Mouse (Mus musculus): ENCODE measurements at regions not wholly inside any gene's neighbourhood (a gene's known extent, or its start where the extent isn't known, plus 50 kb on each side); places are given as distances from the start of the nearest gene placed in this dataset.

DNA sequence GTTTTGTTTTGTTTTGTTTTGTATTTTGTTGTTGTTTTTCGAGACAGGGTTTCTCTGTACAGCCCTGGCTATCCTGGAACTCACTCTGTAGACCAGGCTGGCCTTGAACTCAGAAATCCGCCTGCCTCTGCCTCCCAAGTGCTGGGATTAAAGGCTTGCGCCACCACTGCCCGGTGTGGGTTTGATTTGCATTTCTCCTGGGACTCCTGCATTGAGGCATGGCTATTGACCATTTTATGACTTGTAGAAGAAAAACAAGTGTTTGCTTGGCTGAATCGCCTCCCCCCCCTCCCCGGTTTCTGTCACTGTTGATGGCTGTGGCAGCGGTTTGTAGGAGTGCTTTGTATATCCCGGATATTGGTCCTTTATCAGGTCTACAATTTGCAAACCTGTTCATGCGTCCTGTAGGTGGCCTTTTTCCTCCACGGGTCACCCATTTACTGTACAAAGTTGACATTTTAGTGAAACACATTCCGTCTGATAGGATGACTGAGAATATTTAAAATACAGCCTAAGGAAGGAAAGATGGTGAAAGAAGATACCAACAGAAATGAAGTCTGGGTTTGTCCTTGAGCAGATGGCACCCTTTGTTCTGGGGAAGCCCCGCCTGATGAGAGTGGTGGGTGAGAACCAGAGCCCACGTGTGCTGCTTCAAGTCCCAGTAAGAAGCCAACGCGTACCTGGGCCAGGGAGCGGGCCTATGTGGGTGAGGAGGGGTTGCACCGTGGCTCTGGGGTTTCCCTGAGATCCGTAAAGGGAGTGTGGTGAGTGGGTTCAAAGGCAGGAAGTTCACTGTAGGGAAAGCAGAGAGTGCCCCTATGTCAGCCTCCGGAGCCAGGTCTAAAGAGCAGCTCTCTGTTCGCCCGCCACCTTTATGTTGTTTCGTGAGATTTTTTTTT, 52.6 kb upstream of the Smndc1 start:
- no peak for DNase-seq

- no peak for DNase-seq
Measured at GRCm38 (mm10) chr19:53442132-53442610, 51.8 kb upstream of the Smndc1 start.

GRCm38 (mm10) chr19:53441449-53442131, 51.2 kb upstream of the Smndc1 start:
- no peak for DNase-seq

DNA sequence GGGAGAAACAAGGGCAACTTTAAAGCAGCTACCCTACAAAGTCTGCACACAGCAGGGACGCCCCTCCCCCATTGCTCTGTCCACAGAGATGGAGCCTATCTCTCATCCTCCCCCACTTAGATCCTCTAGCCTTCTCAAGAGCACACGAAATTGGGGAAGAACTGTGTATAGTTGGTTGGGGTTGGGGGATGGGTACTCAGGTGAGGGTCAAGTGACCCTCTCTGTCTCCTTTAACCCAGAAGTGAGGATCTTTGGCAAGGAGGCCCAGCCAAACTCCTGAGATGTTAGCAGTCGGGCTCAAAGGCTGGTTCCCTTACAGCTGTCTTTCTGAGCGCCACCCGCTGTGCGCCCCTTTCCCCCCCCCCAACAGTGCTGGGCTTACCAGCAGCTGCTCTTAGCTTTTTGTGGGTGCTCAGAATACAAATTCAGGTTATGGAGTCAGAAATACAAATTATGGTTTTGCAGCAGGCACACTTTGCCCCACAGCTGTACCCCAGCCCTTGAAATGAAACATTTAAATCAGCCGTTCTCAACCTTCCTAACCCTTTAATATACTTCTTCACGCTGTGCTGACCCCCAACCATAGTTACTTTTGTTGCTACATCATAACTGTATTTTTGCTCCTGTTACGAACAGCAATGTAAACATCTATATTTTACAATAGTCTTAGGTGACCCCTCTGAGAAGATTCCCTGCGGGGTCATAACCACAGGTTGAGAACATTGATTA, 50.1 kb upstream of the Smndc1 start:
- DNase-seq, result no peak

All from kidney, postnatal 25 days (tissue).